Mouse (Mus musculus) C3H10T1/2 (cell line): ENCODE measurements around the gene Zscan12. TPM values are rescaled to one million over a fixed set of nuclear protein-coding genes. Genes with fewer than 3 reads are reported as not detected.

Experiments used
- polyA plus RNA-seq, 2 experiments: library from polyadenylated mRNA; unstranded; fragments of >200 nt; fragmentation: generic; extraction: Trizol; gene quantifications; one replicate each; pipeline ENCODE4 v1.2.1; 2012; ENCODE audit warnings: missing spikeins in 2 of 2

The Zscan12 gene
- polyA plus RNA-seq = 1 to 10 TPM in 1 of 2 experiments, under 1 TPM in 1; 0.33 to 4.3 TPM

DNA sequence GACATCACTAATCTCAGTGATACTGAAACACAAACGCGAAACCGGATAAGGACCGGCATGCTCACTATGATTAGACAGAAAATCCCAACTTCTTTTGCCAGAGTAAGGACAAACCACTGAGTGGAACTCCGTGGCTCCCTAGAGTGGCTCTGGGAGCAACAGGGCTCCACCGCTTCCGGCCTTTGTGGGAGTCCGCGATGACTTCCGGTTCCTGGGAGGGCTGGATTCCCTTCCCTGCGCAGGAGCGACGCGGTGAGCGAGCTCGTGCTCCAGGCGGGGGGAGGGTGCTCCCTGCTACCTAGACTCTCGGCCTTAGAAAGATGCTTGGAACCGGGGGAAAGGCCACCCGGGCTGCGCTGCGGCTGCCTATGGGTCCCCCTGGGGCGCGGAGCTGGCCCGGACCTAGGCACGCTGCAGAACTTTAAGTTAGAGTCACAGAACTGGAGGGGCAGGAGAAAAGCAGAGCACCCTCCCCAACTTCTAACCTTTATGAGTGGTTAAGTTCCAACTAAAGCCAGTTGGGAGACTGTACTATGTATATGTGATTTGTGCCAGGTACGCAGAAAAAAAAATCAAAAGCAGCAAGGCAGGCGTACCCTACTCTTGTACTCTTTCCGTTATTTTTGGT lies at the start of gene Zscan12:
Zscan12 (plus strand) TSS at position 200 of the 628 bp plus-strand sequence.

DNA sequence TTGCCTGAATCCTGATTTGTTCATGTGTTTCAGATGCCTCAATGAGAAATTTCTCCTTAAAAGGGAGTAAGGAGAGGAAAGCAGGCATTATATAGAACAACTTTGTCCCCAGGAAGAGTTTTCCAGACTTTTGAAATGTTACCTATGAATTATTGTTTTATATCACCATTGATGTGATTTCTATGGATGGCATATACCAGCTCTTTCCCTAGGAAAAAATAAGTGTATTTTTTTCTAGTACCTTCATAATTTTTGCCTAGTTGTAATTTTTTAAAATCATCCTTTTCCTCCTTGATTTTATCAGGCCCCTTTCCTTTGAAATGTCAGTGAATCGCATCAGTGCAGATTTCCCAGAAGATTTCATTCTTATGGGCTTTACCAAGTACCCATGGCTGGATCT lies 16.0 kb upstream of the Zscan12 start, which contains the start of gene Olfr1367:
Olfr1367 (plus strand) TSS at position 301 of the 400 bp plus-strand sequence.

DNA sequence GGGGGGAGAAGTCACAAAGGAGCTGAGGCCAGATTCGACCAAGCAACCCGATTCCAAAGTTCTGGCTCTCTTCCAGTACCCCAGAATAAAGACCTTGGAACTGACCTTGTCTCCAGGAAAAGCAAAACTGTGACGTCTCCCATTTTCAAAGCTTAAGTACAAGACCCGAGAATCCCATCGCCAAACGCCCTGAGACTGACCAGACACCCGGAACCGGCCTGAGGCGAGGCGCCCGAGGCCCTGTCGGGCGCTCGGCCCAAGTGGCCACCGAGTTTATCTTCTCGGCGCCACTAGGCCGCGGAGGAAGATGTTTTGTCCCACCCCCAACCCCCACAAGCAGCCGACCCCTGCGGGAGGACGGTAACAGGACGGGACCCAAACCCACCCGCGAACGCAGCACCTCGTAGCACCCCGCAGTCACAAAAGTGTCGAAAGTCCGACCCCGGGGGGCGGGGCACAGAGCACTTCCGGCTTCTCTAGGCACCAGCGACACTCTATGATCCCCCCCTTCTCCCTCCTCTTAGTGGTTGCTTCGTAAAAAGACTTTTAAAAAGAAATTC lies 39.7 kb downstream of the Zscan12 start, which contains the start of gene Zkscan3:
Zkscan3 (minus strand) TSS at position 469 of the 560 bp plus-strand sequence.

Other genes starting within 250 kb of the Zscan12 start
- not detected for gene Olfr263, start 233.2 kb upstream of the Zscan12 start, polyA plus RNA-seq
- gene Olfr1368, start 217.0 kb upstream of the Zscan12 start, polyA plus RNA-seq = not detected
- gene Trim27, start 183.4 kb upstream of the Zscan12 start, polyA plus RNA-seq = 10 to 100 TPM; 57.8 to 76.7 TPM
- gene Gpx5, start 70.1 kb upstream of the Zscan12 start, polyA plus RNA-seq = not detected
- not detected for gene Gpx6, start 50.7 kb upstream of the Zscan12 start, polyA plus RNA-seq
- gene Olfr1367, start 15.9 kb upstream of the Zscan12 start, polyA plus RNA-seq = not detected
- 10 to 100 TPM in 1 of 2 experiments, 1 to 10 TPM in 1; 1.0 to 19.6 TPM for gene Zkscan3, start 39.9 kb downstream of the Zscan12 start, polyA plus RNA-seq
- gene Pgbd1, start 78.2 kb downstream of the Zscan12 start, polyA plus RNA-seq = not detected
- gene Zscan26, start 90.9 kb downstream of the Zscan12 start, polyA plus RNA-seq = 1 to 10 TPM in 1 of 2 experiments, under 1 TPM in 1; 0.18 to 5.0 TPM
- gene Nkapl, start 105.7 kb downstream of the Zscan12 start, polyA plus RNA-seq = not detected
- gene Zkscan4, start 116.1 kb downstream of the Zscan12 start, polyA plus RNA-seq = under 1 TPM in 1 of 2 experiments, not detected in 1; 0.33 TPM
- not detected for gene Gm10065, start 116.6 kb downstream of the Zscan12 start, polyA plus RNA-seq
- under 1 TPM; 0.14 to 0.60 TPM for gene AK157302, start 132.4 kb downstream of the Zscan12 start, polyA plus RNA-seq
- gene Gm11273, start 138.6 kb downstream of the Zscan12 start, polyA plus RNA-seq = 10 to 100 TPM; 15.6 to 26.8 TPM
- 1 to 10 TPM in 1 of 2 experiments, under 1 TPM in 1; 0.26 to 1.2 TPM for gene Zkscan8, start 168.3 kb downstream of the Zscan12 start, polyA plus RNA-seq
- gene Olfr1366, start 180.0 kb downstream of the Zscan12 start, polyA plus RNA-seq = under 1 TPM; 0.01 to 0.05 TPM
- gene Olfr1535, start 197.1 kb downstream of the Zscan12 start, polyA plus RNA-seq = not detected
- gene Olfr1364, start 218.9 kb downstream of the Zscan12 start, polyA plus RNA-seq = not detected